Mouse (Mus musculus) neural tube, embryonic 14.5 days (tissue): Measurements from ENCODE around the gene Ntm. TPM values are rescaled to one million over a fixed set of nuclear protein-coding genes. Genes with fewer than 3 reads are reported as not detected.

ENCODE experiments used
- ATAC-seq: fragments of 200-750 bp; cut with Nextera tagmentation; 2 replicates; pipeline ENCODE4 v1.8.0; 2017; ENCODE audit warnings: low read depth, mild to moderate bottlenecking, moderate TSS enrichment, moderate library complexity
- H3K27ac ChIP-seq: fragments of 300-500 bp; sonication (generic); 2 replicates; pipeline ENCODE4 v1.5.1; 2014; ENCODE audit warnings: low read depth, mild to moderate bottlenecking, control low read depth, low read length, moderate library complexity, mixed read lengths
- H3K27me3 ChIP-seq: fragments of 300-500 bp; sonication (generic); 2 replicates; pipeline ENCODE4 v1.6.1; 2014; ENCODE audit warnings: low read length; ENCODE audit not compliant: control insufficient read depth, insufficient read depth
- H3K36me3 ChIP-seq: fragments of 300-500 bp; sonication (generic); 2 replicates; pipeline ENCODE4 v1.6.1; 2014; ENCODE audit warnings: low read length, mixed read lengths; ENCODE audit not compliant: control insufficient read depth, insufficient read depth
- H3K4me1 ChIP-seq: fragments of 300-500 bp; sonication (generic); 2 replicates; pipeline ENCODE4 v1.6.1; 2014; ENCODE audit warnings: low read length; ENCODE audit not compliant: control insufficient read depth, insufficient read depth
- H3K4me2 ChIP-seq: fragments of 300-500 bp; sonication (generic); 2 replicates; pipeline ENCODE4 v1.6.1; 2014; ENCODE audit warnings: mild to moderate bottlenecking, low read depth, low read length, control low read depth
- H3K4me3 ChIP-seq: fragments of 300-500 bp; sonication (generic); 2 replicates; pipeline ENCODE4 v1.5.1; 2014; ENCODE audit warnings: low read depth, low read length, control low read depth, mixed read lengths
- H3K9ac ChIP-seq: fragments of 300-500 bp; sonication (generic); replicated peaks from 2 replicates; pipeline ENCODE4 v1.6.1; 2014; ENCODE audit warnings: low read depth, mild to moderate bottlenecking, control low read depth, low read length, mixed read lengths
- H3K9me3 ChIP-seq: fragments of 300-500 bp; sonication (generic); 2 replicates; pipeline ENCODE4 v1.6.1; 2016; ENCODE audit warnings: low read length; ENCODE audit not compliant: control insufficient read depth
- WGBS: fragments of 180-500 bp; shearing (Covaris S2); extraction: QIAGEN DNeasy Blood & Tissue Kit; methylation state at CpG from one replicate; pipeline ENCODE4 v1.1.7; 2014; 5-methylcytosine and 5-hydroxymethylcytosine counted together
- polyA plus RNA-seq: library from polyadenylated mRNA; unstranded; fragments of >200 nt; fragmentation: Nextera tagmentation; extraction: Ambion mirVana; gene quantifications from 2 replicates; pipeline ENCODE4 v1.2.1, GENCODE M21; 2014

Gene Ntm
- polyA plus RNA-seq, 1 experiment from 2014 or later = 237 TPM

- H3K4me1 ChIP-seq = no peaks in the 10 kb centered on the region
- no peak overlapping the region for H3K4me2 ChIP-seq
- ATAC-seq = no peak
- H3K9me3 ChIP-seq = no peaks in the 10 kb centered on the region
- H3K9ac ChIP-seq = no peak overlapping the region
- H3K4me3 ChIP-seq = no peak overlapping the region
- 87% methylated on average over 2 of the region's 2 CpGs for WGBS
- H3K36me3 ChIP-seq = no peaks in the 10 kb centered on the region
- H3K27me3 ChIP-seq = no peaks in the 10 kb centered on the region
- H3K27ac ChIP-seq = no peak overlapping the region
Measured at GRCm38 (mm10) chr9:29335671-29336070, 627.3 kb downstream of the Ntm start.

- WGBS = 4% methylated on average over 3 of the region's 3 CpGs
- no peaks in the 10 kb centered on the region for H3K36me3 ChIP-seq
- no peaks in the 10 kb centered on the region for H3K4me1 ChIP-seq
- H3K4me3 ChIP-seq = no peak overlapping the region
- ATAC-seq = no peak
- H3K27me3 ChIP-seq = no peaks in the 10 kb centered on the region
- H3K4me2 ChIP-seq = no peak overlapping the region
- no peak overlapping the region for H3K9ac ChIP-seq
- H3K27ac ChIP-seq = no peak overlapping the region
- H3K9me3 ChIP-seq = no peaks in the 10 kb centered on the region
Measured at GRCm38 (mm10) chr9:29332296-29333090, 630.4 kb downstream of the Ntm start.

- no peak overlapping the region for H3K4me2 ChIP-seq
- no peaks in the 10 kb centered on the region for H3K4me1 ChIP-seq
- WGBS = 87% methylated on average over 3 of the region's 3 CpGs
- H3K4me3 ChIP-seq = no peak overlapping the region
- ATAC-seq = no peak
- H3K9ac ChIP-seq = no peak overlapping the region
- no peaks in the 10 kb centered on the region for H3K27me3 ChIP-seq
- no peak overlapping the region for H3K27ac ChIP-seq
- no peaks in the 10 kb centered on the region for H3K36me3 ChIP-seq
- no peaks in the 10 kb centered on the region for H3K9me3 ChIP-seq
Measured at GRCm38 (mm10) chr9:29330486-29330885, 632.5 kb downstream of the Ntm start.

GRCm38 (mm10) chr9:29326283-29326682, 636.7 kb downstream of the Ntm start:
- Histone ChIP-seq H3K4me1 (no peaks in the 10 kb centered on the region), H3K36me3 (no peaks in the 10 kb centered on the region), H3K4me2 (no peak overlapping the region), H3K27ac (no peak overlapping the region), H3K27me3 (no peaks in the 10 kb centered on the region), H3K4me3 (no peak overlapping the region), H3K9me3 (no peaks in the 10 kb centered on the region), H3K9ac (no peak overlapping the region)
- 89% methylated on average over 3 of the region's 3 CpGs for WGBS
- no peak for ATAC-seq

GRCm38 (mm10) chr9:29325137-29325536, 637.8 kb downstream of the Ntm start:
- Histone ChIP-seq H3K4me2 (no peak overlapping the region), H3K9me3 (no peaks in the 10 kb centered on the region), H3K27me3 (no peaks in the 10 kb centered on the region), H3K4me3 (no peak overlapping the region), H3K27ac (no peak overlapping the region), H3K4me1 (peaks cover under 1% of the 10 kb centered on the region; the same call in 1 of the 2 replicates), H3K9ac (no peak overlapping the region), H3K36me3 (no peaks in the 10 kb centered on the region)
- ATAC-seq = no peak
- WGBS = 88% methylated on average over 8 of the region's 8 CpGs

- no peak overlapping the region for H3K9ac ChIP-seq
- no peak overlapping the region for H3K4me2 ChIP-seq
- 5% methylated on average over 1 of the region's 1 CpGs for WGBS
Measured at GRCm38 (mm10) chr9:29319197-29319596, 643.7 kb downstream of the Ntm start.

GRCm38 (mm10) chr9:29318676-29319162, 644.2 kb downstream of the Ntm start:
- H3K27me3 ChIP-seq = no peaks in the 10 kb centered on the region
- no peak overlapping the region for H3K4me3 ChIP-seq
- ATAC-seq = peak; percentile 75
- H3K4me2 ChIP-seq = no peak overlapping the region
- no peak overlapping the region for H3K9ac ChIP-seq
- no peaks in the 10 kb centered on the region for H3K9me3 ChIP-seq
- H3K36me3 ChIP-seq = no peaks in the 10 kb centered on the region
- peak overlapping the region; percentile 16; the same call in 1 of the 2 replicates for H3K27ac ChIP-seq
- peaks cover 36% of the 10 kb centered on the region; the same call in 1 of the 2 replicates for H3K4me1 ChIP-seq
- WGBS = 3% methylated on average over 8 of the region's 8 CpGs

More at GRCm38 (mm10) chr9:29319197-29319596, 643.7 kb downstream of the Ntm start:
- H3K4me1 ChIP-seq = peaks cover 36% of the 10 kb centered on the region; the same call in 1 of the 2 replicates
- no peak overlapping the region for H3K4me3 ChIP-seq
- no peaks in the 10 kb centered on the region for H3K36me3 ChIP-seq
- no peaks in the 10 kb centered on the region for H3K9me3 ChIP-seq
- H3K27ac ChIP-seq = peak overlapping the region; percentile 16; the same call in 1 of the 2 replicates
- no peaks in the 10 kb centered on the region for H3K27me3 ChIP-seq
- 0 out of 2 replicates have a peak, but pooled peaks have one; percentile 23 for ATAC-seq

GRCm38 (mm10) chr9:29317623-29318022, 645.3 kb downstream of the Ntm start:
- Histone ChIP-seq H3K27ac (no peak overlapping the region), H3K9ac (no peak overlapping the region), H3K27me3 (no peaks in the 10 kb centered on the region), H3K4me3 (no peak overlapping the region), H3K4me1 (peaks cover 36% of the 10 kb centered on the region; the same call in 1 of the 2 replicates), H3K9me3 (no peaks in the 10 kb centered on the region), H3K4me2 (no peak overlapping the region), H3K36me3 (no peaks in the 10 kb centered on the region)
- WGBS = 19% methylated on average over 3 of the region's 3 CpGs
- peak; percentile 48; the same call in 1 of the 2 replicates for ATAC-seq

- Histone ChIP-seq H3K9me3 (no peaks in the 10 kb centered on the region), H3K4me2 (no peak overlapping the region), H3K9ac (no peak overlapping the region), H3K4me3 (no peak overlapping the region), H3K4me1 (peaks cover 36% of the 10 kb centered on the region; the same call in 1 of the 2 replicates), H3K27me3 (no peaks in the 10 kb centered on the region), H3K36me3 (no peaks in the 10 kb centered on the region), H3K27ac (peak overlapping the region; percentile 11; the same call in 1 of the 2 replicates)
- no peak for ATAC-seq
- WGBS = 33% methylated on average over 8 of the region's 8 CpGs
Measured at GRCm38 (mm10) chr9:29315842-29316241, 647.1 kb downstream of the Ntm start.
